Mouse (Mus musculus) heart, embryonic 10.5 days (tissue): ENCODE results near the gene Rgs12. TPM values are rescaled to one million over a fixed set of nuclear protein-coding genes. Genes with fewer than 3 reads are reported as not detected.
A peak's percentile ranks its signal among the peaks of the same experiment; 100 is the strongest.

ENCODE experiments used
- DNase-seq: peaks from one replicate; pipeline ENCODE4 v3.0.0-alpha.2; 2017; ENCODE audit warnings: low spot score
- H3K27ac ChIP-seq: fragments of 300-500 bp; sonication (generic); 2 replicates; pipeline ENCODE4 v1.5.1; 2016; ENCODE audit warnings: mild to moderate bottlenecking
- H3K27me3 ChIP-seq: fragments of 300-500 bp; sonication (generic); 2 replicates; pipeline ENCODE4 v1.6.1; 2016; ENCODE audit warnings: mild to moderate bottlenecking; ENCODE audit not compliant: poor library complexity, insufficient read depth, severe bottlenecking
- H3K36me3 ChIP-seq: fragments of 300-500 bp; sonication (generic); 2 replicates; pipeline ENCODE4 v1.6.1; 2016; ENCODE audit warnings: mild to moderate bottlenecking, moderate library complexity
- H3K4me1 ChIP-seq: fragments of 300-500 bp; sonication (generic); 2 replicates; pipeline ENCODE4 v1.6.1; 2016; ENCODE audit warnings: mild to moderate bottlenecking
- H3K4me3 ChIP-seq: fragments of 300-500 bp; sonication (generic); 2 replicates; pipeline ENCODE4 v1.5.1; 2016; ENCODE audit warnings: mild to moderate bottlenecking, moderate library complexity
- H3K9me3 ChIP-seq: fragments of 300-500 bp; sonication (generic); 2 replicates; pipeline ENCODE4 v1.6.1; 2016; ENCODE audit warnings: mild to moderate bottlenecking, moderate library complexity
- WGBS: fragments of 180-500 bp; shearing (Covaris S2); methylation state at CpG from one replicate; pipeline ENCODE4 v1.1.7; 2016; 5-methylcytosine and 5-hydroxymethylcytosine counted together
- polyA plus RNA-seq: library from polyadenylated mRNA; unstranded; fragments of >200 nt; fragmentation: Nextera tagmentation; extraction: Ambion mirVana; gene quantifications from 2 replicates; pipeline ENCODE4 v1.2.1, GENCODE M21; 2016

The Rgs12 gene
- polyA plus RNA-seq, 1 experiment from 2014 or later = 32.8 TPM

DNA sequence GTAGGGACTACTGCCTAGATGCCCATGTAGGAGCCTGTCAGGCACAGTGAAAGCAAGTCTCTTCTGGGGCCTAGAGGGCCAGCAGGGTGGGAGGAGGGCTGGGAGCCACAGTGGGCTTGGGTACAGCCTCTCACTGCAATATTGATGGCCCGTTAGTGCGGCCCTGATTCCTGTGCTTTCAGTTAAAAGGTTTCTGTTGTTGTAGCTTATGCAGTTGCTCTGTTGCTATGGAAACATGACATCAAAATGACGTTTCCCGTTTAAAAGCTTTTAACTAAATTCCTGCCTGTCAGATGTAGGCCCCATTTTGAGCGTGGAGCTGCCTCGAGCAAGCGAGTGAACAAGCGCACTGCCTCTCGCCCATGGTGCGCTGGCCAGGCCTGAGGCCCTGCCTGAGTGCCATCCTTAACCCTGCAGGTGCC, 32.0 kb upstream of the Rgs12 start:
- no peaks in the 10 kb centered on the region for H3K27me3 ChIP-seq
- H3K27ac ChIP-seq = peak overlapping the region; percentile 78
- peaks cover 30% of the 10 kb centered on the region for H3K4me1 ChIP-seq
- no peak for DNase-seq
- no peak overlapping the region for H3K4me3 ChIP-seq
- peaks cover 19% of the 10 kb centered on the region for H3K36me3 ChIP-seq
- WGBS = 78% methylated on average over 10 of the region's 10 CpGs
- H3K9me3 ChIP-seq = no peaks in the 10 kb centered on the region

DNA sequence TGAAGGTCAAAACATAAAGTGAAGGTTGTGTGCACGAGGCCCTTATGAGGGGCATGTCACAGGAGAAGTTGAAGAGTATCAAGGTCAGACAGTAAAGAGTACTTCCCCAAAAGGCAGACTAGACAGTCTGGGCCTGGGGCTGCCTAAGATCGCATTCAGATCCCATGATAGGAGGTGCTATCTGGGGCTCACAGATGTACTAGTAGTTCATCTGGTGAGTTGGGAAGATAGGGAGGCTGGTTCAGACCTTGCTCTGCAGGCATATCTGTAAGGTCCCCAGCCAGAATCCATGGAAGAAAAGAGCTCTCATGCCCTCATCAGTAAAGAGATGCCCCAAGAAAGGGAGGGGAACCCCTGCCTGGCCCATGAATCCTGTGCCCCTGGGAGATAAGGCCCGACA, 30.5 kb upstream of the Rgs12 start:
- no peaks in the 10 kb centered on the region for H3K27me3 ChIP-seq
- 0 out of 2 replicates have a peak overlapping the region, but pooled peaks have one; percentile 22 for H3K27ac ChIP-seq

DNA sequence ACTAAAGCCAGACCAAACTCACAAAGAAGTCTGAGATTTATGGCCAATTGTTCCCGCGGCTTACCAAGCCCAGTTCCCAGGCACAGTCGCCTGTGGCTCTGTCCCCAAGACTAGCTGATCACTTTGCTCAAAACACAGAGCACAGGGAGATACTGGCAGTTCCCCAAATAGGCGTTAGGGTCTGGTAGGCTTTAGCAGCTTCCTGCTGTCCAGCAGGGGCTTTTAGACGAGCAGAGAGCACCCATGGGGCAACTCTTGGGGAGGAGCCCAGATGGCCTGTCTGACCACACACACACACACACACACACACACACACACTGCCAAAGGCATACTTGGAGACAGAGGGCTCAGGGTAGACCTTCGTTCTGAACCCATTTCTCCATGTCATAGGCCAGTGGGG, 26.7 kb upstream of the Rgs12 start:
- peaks cover 14% of the 10 kb centered on the region; the same call in 1 of the 2 replicates for H3K4me1 ChIP-seq
- no peaks in the 10 kb centered on the region for H3K27me3 ChIP-seq
- peaks cover 44% of the 10 kb centered on the region for H3K36me3 ChIP-seq
- DNase-seq = no peak
- no peaks in the 10 kb centered on the region for H3K9me3 ChIP-seq
- 74% methylated on average over 6 of the region's 6 CpGs for WGBS
- H3K27ac ChIP-seq = no peak overlapping the region
- no peak overlapping the region for H3K4me3 ChIP-seq

More for the DNA sequence above, 30.5 kb upstream of the Rgs12 start:
- H3K9me3 ChIP-seq = no peaks in the 10 kb centered on the region
- H3K4me3 ChIP-seq = no peak overlapping the region
- no peak for DNase-seq
- 70% methylated on average over 3 of the region's 3 CpGs for WGBS
- H3K4me1 ChIP-seq = peaks cover 30% of the 10 kb centered on the region
- H3K36me3 ChIP-seq = peaks cover 21% of the 10 kb centered on the region

DNA sequence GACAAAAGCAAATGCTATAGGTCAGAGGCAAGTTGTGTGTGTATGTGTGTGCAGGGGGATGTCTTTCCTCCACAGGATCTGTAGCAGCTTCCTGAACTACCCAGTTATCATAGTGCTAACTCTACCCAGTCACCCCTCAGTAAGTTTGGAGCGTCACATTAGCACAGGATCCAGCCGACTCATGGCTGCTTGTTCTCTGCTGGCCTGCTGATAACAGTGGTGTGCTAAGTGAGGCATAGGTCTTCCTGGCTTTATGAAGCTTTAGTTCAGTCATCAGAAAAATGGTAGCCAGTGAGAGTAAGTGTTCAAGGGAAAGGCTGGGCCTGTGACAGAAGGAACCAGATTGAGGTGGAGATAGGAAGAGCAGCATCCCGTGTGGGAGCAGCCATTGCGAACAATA, 25.3 kb upstream of the Rgs12 start:
- DNase-seq = no peak
- peaks cover 44% of the 10 kb centered on the region for H3K36me3 ChIP-seq
- 80% methylated on average over 4 of the region's 4 CpGs for WGBS
- H3K4me3 ChIP-seq = no peak overlapping the region
- peaks cover 3% of the 10 kb centered on the region; the same call in 1 of the 2 replicates for H3K4me1 ChIP-seq
- no peaks in the 10 kb centered on the region for H3K9me3 ChIP-seq
- no peak overlapping the region for H3K27ac ChIP-seq
- no peaks in the 10 kb centered on the region for H3K27me3 ChIP-seq

DNA sequence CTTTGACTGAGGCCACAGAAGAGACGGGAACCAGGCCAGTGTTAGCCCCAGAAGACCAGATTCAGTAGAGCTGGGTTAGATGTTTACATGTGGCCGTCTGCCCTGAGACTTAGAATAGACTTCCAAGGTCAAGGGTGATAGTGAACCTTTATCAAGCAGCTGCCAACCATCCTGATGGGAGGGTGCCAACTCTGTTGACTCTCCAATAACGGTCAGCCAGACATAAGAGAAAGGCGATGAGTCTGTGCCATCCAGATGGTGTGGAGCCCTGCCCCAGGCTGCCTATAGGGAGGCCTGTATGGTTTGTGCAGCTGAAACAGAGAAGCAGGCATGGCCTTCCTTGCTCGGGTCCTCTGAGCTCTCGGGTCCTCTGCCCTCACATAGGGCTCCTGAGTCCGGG, 24.7 kb upstream of the Rgs12 start:
- WGBS = 87% methylated on average over 7 of the region's 7 CpGs
- no peaks in the 10 kb centered on the region for H3K9me3 ChIP-seq
- H3K27ac ChIP-seq = no peak overlapping the region; the same call in 1 of the 2 replicates
- H3K4me3 ChIP-seq = no peak overlapping the region
- peaks cover 44% of the 10 kb centered on the region for H3K36me3 ChIP-seq
- DNase-seq = no peak
- no peaks in the 10 kb centered on the region for H3K4me1 ChIP-seq
- H3K27me3 ChIP-seq = no peaks in the 10 kb centered on the region

DNA sequence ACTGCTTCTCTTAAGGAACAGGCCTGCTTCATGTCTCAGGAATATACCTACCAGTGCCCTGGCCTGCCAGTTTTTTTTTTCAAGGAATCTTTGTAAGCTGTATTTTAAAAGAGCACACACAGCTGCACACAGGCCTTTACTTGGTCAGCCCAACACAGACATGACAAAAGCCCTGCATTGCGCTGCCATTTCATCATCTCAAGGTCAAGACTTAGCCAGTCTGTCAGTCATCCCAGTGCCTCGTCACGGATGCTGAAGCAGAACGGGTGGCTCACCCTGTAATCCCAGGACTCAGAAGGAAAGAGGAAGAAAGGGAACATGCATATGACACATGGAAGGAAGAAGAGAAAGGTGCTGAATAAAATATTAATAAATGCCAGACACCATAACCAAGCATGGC, 21.6 kb upstream of the Rgs12 start:
- H3K36me3 ChIP-seq = peaks cover 35% of the 10 kb centered on the region
- no peaks in the 10 kb centered on the region for H3K9me3 ChIP-seq
- WGBS = 86% methylated on average over 4 of the region's 4 CpGs

DNA sequence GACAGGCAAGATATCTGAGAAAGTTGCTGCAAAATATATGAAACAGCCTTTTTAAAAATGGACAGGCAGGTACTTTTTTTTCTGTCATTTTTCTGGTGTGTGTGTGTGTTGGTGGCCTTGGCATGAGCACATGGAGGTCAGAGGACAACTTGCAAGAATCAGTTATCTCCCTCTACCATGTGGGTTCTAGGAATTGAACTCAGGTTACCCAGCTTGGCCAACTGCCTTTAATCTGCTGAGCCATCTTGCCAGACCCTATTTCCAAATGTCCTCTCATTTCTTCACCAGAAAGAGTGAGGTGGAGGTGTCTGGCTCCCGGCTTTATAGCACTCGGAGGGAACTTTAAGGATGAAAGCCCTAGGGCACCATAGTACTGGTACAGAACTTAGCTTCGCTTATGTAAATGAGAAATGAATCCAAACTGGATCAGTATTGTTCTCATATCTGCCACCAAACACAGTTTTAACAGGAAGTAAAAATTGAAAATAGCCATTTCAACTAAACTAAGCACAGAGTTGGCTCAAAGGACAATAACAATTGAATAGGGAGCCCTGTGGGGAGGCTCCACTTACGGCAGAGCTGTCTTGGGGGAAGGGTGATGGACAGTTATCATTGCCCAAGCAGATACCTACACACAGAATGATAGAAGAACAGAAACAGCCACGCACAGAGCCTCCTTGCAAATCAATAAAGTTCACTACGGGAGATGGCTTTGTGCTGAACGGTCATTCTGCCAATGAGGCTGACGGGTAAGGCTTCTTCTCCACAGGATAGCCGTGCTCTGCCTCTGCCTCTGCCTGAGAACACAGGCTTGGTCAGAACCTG, 18.9 kb upstream of the Rgs12 start:
- Histone ChIP-seq H3K36me3 (peaks cover 9% of the 10 kb centered on the region), H3K9me3 (no peaks in the 10 kb centered on the region), H3K27ac (peak overlapping the region; percentile 84; the same call in 1 of the 2 replicates), H3K4me3 (no peak overlapping the region), H3K27me3 (no peaks in the 10 kb centered on the region), H3K4me1 (peaks cover 24% of the 10 kb centered on the region)
- DNase-seq = no peak
- WGBS = 85% methylated on average over 9 of the region's 9 CpGs

More for the DNA sequence above, 21.6 kb upstream of the Rgs12 start:
- H3K4me3 ChIP-seq = no peak overlapping the region
- no peak for DNase-seq
- peaks cover 20% of the 10 kb centered on the region for H3K4me1 ChIP-seq
- H3K27ac ChIP-seq = no peak overlapping the region
- no peaks in the 10 kb centered on the region for H3K27me3 ChIP-seq

DNA sequence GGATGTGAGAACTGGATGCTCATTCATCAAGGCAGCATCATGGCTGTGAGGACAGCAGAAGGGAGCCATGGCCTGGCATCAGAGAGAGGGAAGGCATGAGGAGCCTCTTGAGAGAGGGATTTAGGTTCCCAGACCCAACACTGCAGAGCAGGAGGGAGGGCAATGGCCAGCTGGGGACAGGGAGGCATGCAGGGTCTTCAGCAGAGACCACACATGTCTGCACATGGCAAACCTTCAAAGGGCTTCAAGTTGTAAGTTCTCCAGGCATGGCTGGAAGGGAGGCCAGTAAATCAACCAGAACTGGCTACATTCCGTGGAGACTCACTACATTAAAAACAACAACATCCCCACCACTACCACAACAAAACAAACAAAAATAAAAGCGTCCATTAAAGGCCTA, 18.2 kb upstream of the Rgs12 start:
- Histone ChIP-seq H3K27me3 (no peaks in the 10 kb centered on the region), H3K9me3 (no peaks in the 10 kb centered on the region), H3K27ac (peak overlapping the region; percentile 84; the same call in 1 of the 2 replicates), H3K4me3 (no peak overlapping the region), H3K4me1 (peaks cover 24% of the 10 kb centered on the region), H3K36me3 (peaks cover 6% of the 10 kb centered on the region)
- WGBS = 76% methylated on average over 2 of the region's 2 CpGs
- no peak for DNase-seq

DNA sequence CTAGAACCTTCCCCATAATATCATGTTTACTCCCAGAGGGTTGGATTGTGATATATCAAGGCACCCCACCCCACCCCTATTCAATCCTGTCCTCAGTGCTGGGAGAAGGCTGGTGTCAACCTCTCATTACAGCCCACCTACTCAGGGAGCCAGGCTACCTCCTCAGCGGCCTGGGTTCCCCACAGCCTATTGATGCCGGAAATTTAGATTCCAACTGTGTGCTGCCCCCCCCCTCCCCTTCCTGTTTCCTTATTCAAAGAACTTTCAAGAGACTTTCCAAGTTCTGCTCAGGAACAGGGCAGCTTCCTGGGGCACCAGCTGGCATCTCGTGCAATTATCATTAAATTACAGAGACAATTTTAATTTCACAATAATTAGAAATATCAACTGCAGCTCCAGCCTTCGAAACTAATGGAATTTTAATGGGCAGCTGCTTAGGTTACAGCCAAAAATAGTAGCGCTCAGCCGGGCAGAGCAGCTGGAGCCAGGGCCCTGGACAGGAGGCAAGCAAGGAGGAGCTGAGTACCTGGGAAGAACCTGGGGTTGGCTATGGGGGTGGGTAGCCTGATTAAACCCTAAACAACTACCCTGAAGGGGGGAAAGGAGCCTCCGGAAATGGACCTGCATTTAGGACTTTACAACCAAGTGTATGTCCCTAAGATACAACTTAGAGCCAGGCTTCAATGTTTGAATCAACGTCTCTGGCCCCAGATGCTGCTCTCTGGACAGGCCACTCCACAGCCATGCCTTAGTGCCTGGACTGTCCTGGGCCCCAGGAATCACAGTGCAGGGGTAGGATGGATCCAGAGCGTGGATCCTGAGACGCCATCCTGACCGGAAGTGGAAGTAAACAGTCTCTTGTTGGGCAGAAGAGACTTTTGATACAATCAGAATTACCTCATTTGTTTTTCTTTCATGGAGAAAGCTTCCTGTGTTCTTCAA, 17.5 kb upstream of the Rgs12 start:
- Histone ChIP-seq H3K27me3 (no peaks in the 10 kb centered on the region), H3K9me3 (no peaks in the 10 kb centered on the region), H3K27ac (peak overlapping the region; percentile 84), H3K4me1 (peaks cover 24% of the 10 kb centered on the region), H3K36me3 (no peaks in the 10 kb centered on the region), H3K4me3 (0 out of 2 replicates have a peak overlapping the region, but pooled peaks have one; percentile 12)
- WGBS = 35% methylated on average over 11 of the region's 11 CpGs
- DNase-seq = no peak

DNA sequence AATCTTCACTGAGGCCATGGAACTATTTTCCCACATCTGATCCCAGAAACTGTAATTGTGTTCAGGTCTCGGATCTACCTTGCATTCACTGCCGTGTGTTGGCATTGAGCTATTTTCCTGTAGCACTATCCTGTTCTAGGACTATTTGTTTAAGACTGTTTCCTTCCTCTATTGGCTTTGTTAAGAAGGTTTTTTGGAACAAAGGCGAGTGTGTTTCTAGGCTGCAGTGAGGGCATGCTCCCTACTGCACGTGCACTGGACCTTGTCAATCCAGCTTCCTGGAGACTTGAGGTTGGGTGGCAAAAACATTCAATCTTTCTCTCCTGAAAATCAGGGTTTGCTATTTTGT, 16.8 kb upstream of the Rgs12 start:
- no peaks in the 10 kb centered on the region for H3K9me3 ChIP-seq
- no peak for DNase-seq
- peaks cover 24% of the 10 kb centered on the region for H3K4me1 ChIP-seq
- 47% methylated on average over 4 of the region's 4 CpGs for WGBS
- H3K36me3 ChIP-seq = no peaks in the 10 kb centered on the region
- H3K27ac ChIP-seq = peak overlapping the region; percentile 84
- H3K27me3 ChIP-seq = no peaks in the 10 kb centered on the region
- H3K4me3 ChIP-seq = no peak overlapping the region

DNA sequence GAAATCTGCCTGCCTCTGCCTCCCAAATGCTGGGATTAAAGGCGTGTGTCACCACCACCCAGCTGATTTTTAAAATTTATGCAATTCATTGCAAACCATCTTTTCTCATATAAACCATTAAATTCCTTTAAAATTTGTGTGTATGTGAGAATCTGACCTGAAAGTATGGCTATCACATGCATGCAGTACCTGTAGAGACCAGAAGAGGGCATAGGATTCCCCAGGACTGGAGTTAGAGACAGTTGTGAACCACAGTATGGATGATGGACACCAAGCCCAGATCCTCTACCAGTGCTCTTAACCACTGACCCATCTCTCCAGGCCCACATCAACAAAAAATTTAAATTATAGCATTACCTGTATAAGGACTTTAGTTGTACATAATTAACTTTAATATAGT, 15.8 kb upstream of the Rgs12 start:
- Histone ChIP-seq H3K27me3 (no peaks in the 10 kb centered on the region), H3K27ac (no peak overlapping the region), H3K4me3 (no peak overlapping the region), H3K4me1 (peaks cover 24% of the 10 kb centered on the region), H3K9me3 (no peaks in the 10 kb centered on the region), H3K36me3 (no peaks in the 10 kb centered on the region)
- 86% methylated on average over 1 of the region's 1 CpGs for WGBS
- no peak for DNase-seq

DNA sequence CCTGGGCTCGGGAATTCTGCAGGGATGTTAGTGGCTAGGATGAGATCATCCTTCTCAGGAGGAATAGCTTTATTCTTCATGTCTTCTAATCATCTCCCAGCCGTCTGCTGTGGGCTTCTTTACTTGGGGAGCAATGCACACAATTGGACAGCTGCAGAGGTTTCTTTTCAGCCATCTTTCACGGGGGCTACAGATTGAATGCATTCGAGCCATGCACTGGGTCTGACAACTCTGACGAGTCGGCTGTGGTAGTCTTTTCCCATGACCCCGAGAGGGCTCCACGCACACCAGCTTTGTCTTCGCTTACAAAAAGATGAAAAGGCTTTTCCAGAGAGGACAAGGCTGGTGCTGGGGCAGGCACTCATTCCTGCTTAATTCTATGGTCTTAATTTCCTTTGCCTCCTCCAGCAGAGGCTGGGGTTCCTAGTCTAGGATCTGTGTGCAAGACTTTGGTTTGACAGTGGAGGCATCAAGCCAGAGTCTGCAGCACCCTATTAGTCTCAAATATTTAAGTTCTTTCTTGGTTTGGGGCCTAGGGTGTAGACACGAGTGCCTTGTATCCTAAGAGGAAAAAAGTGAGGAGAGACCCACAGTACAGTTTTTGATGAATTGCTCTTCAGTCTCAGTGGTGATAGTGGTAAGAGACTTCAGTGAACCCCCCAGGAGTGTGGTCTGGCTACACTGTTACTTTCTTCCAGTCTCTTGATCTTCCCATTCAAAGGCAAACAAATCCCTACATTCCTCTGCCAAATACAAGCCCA, 7.4 kb upstream of the Rgs12 start:
- Histone ChIP-seq H3K36me3 (no peaks in the 10 kb centered on the region), H3K4me1 (no peaks in the 10 kb centered on the region), H3K4me3 (no peak overlapping the region), H3K27ac (no peak overlapping the region), H3K9me3 (no peaks in the 10 kb centered on the region), H3K27me3 (no peaks in the 10 kb centered on the region)
- 68% methylated on average over 10 of the region's 10 CpGs for WGBS
- no peak for DNase-seq
